Mouse (Mus musculus) stomach, postnatal 0 days (tissue): ENCODE results near the gene 4933424G06Rik. TPM values are rescaled to one million over a fixed set of nuclear protein-coding genes. Genes with fewer than 3 reads are reported as not detected.

Source experiments
- ATAC-seq: fragments of 200-750 bp; cut with Nextera tagmentation; 2 replicates; pipeline ENCODE4 v1.8.0; 2017; ENCODE audit not compliant: low FRiP score, low TSS enrichment
- DNase-seq: peaks from one replicate; pipeline ENCODE4 v3.0.0-alpha.2; 2016; ENCODE audit warnings: low spot score
- H3K27ac ChIP-seq: fragments of 300-500 bp; sonication (generic); replicated peaks from 2 replicates; pipeline ENCODE4 v1.5.1; 2014; ENCODE audit warnings: mild to moderate bottlenecking, control low read depth
- H3K27me3 ChIP-seq: fragments of 300-500 bp; sonication (generic); 2 replicates; pipeline ENCODE4 v1.6.1; 2014; ENCODE audit warnings: low read length; ENCODE audit not compliant: control insufficient read depth, insufficient read depth
- H3K36me3 ChIP-seq: fragments of 300-500 bp; sonication (generic); 2 replicates; pipeline ENCODE4 v1.6.1; 2014; ENCODE audit warnings: low read length, mixed read lengths; ENCODE audit not compliant: control insufficient read depth, insufficient read depth
- H3K4me1 ChIP-seq: fragments of 300-500 bp; sonication (generic); replicated peaks from 2 replicates; pipeline ENCODE4 v1.6.1; 2014; ENCODE audit warnings: antibody characterized with exemption; ENCODE audit not compliant: control insufficient read depth, insufficient read depth
- H3K4me2 ChIP-seq: fragments of 300-500 bp; sonication (generic); replicated peaks from 2 replicates; pipeline ENCODE4 v1.6.1; 2014; ENCODE audit warnings: low read depth, mild to moderate bottlenecking, control low read depth, moderate library complexity
- H3K4me3 ChIP-seq: fragments of 300-500 bp; sonication (generic); 2 replicates; pipeline ENCODE4 v1.5.1; 2014; ENCODE audit warnings: low read depth, low read length, control low read depth
- H3K9ac ChIP-seq: fragments of 300-500 bp; sonication (generic); 2 replicates; pipeline ENCODE4 v1.6.1; 2014; ENCODE audit warnings: mild to moderate bottlenecking, low read length, control low read depth, mixed read lengths
- H3K9me3 ChIP-seq: fragments of 300-500 bp; sonication (generic); 2 replicates; pipeline ENCODE4 v1.6.1; 2016; ENCODE audit warnings: low read length; ENCODE audit not compliant: control insufficient read depth
- CTCF ChIP-seq: IDR thresholded peaks from 2 replicates; pipeline ENCODE4 v1.5.1; 2016; ENCODE audit warnings: antibody characterized with exemption, low read depth, mild to moderate bottlenecking, moderate library complexity
- EP300 ChIP-seq: optimal IDR thresholded peaks from 2 replicates; pipeline ENCODE3; 2016; ENCODE audit warnings: antibody characterized with exemption
- WGBS: fragments of 180-500 bp; shearing (Covaris S2); extraction: QIAGEN DNeasy Blood & Tissue Kit; methylation state at CpG from one replicate; pipeline ENCODE4 v1.1.7; 2014; 5-methylcytosine and 5-hydroxymethylcytosine counted together
- polyA plus RNA-seq: library from polyadenylated mRNA; unstranded; fragments of >200 nt; fragmentation: Nextera tagmentation; extraction: Ambion mirVana; gene quantifications from 2 replicates; pipeline ENCODE4 v1.2.1, GENCODE M21; 2015

4933424G06Rik gene
- polyA plus RNA-seq, 1 experiment from 2014 or later: 0.16 TPM

DNA sequence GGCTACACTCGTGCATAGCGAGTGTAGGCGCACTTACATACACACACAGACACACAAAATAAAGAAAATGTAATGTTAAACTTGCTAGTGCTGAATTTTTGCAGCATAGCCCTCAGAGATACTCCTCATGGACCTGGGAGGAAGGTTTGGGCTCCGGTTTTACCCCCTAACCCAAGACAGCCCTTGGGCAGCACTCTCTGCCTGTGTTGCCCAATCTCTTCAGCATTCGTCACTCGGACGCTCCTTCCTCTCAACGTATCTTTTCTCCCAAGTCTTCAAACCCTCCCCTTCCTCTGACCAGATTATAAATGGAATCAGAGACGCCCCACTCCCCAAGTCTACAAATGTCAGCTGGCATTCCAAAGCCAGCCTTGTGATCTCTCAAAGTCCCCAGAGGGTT, 33.1 kb downstream of the 4933424G06Rik start:
- DNase-seq (no peak), ATAC-seq (no peak)
- Histone ChIP-seq H3K4me2 (no peak overlapping the region), H3K27ac (no peak overlapping the region), H3K36me3 (no peaks in the 10 kb centered on the region), H3K27me3 (no peaks in the 10 kb centered on the region), H3K9ac (no peak overlapping the region), H3K9me3 (no peaks in the 10 kb centered on the region), H3K4me1 (no peaks in the 10 kb centered on the region), H3K4me3 (no peak overlapping the region)
- TF ChIP-seq EP300 (no peak), CTCF (no peak)
- 71% methylated on average over 9 of the region's 9 CpGs for WGBS

- 22% methylated on average over 17 of the region's 17 CpGs for WGBS
- peak; percentile 57 for ATAC-seq
- H3K4me2 ChIP-seq: peak overlapping the region; percentile 38; the same call in 1 of the 2 replicates
- no peaks in the 10 kb centered on the region for H3K4me1 ChIP-seq
- H3K27ac ChIP-seq: no peak overlapping the region
- no peak overlapping the region for H3K4me3 ChIP-seq
- TF ChIP-seq CTCF (peak; percentile 88), EP300 (no peak)
- DNase-seq: peak; percentile 77
- no peaks in the 10 kb centered on the region for H3K36me3 ChIP-seq
- no peaks in the 10 kb centered on the region for H3K27me3 ChIP-seq
- no peaks in the 10 kb centered on the region for H3K9me3 ChIP-seq
- no peak overlapping the region for H3K9ac ChIP-seq
Observed at GRCm38 (mm10) chr1:36744268-36744944, 34.5 kb downstream of the 4933424G06Rik start.

GRCm38 (mm10) chr1:36745661-36746060, 35.7 kb downstream of the 4933424G06Rik start:
- Histone ChIP-seq H3K27ac (no peak overlapping the region), H3K4me3 (no peak overlapping the region), H3K36me3 (no peaks in the 10 kb centered on the region), H3K27me3 (no peaks in the 10 kb centered on the region), H3K4me2 (no peak overlapping the region), H3K9me3 (no peaks in the 10 kb centered on the region), H3K4me1 (no peaks in the 10 kb centered on the region), H3K9ac (no peak overlapping the region)
- ATAC-seq: no peak; the same call in 1 of the 2 replicates
- 75% methylated on average over 4 of the region's 4 CpGs for WGBS
- no peak for DNase-seq
- TF ChIP-seq EP300 (no peak), CTCF (no peak)

DNA sequence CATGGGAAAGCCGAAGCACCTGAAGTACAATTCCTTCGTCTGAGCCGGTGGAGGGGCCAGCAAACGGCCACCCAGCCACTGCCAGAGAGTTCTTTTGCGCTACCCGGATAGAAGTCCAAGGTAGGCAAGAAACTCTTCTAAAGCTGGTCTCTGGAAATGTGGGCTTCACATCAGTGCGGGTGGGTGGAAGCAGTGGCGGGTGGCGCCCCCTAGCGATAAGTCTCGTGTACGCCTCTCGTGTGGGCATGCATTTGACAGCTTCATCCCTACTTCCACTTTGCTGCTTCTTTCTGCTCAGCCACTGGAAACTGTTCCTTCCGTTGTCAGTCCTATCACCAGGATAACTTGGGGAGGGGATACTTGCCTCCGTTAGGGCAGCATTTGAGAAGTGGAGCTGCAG, 36.5 kb downstream of the 4933424G06Rik start:
- TF ChIP-seq EP300: no peak
- TF ChIP-seq CTCF: peak; percentile 70
- no peak overlapping the region for H3K4me2 ChIP-seq
- DNase-seq (peak; percentile 46), ATAC-seq (no peak)
- no peak overlapping the region for H3K9ac ChIP-seq
- H3K27me3 ChIP-seq: no peaks in the 10 kb centered on the region
- H3K27ac ChIP-seq: no peak overlapping the region
- 41% methylated on average over 15 of the region's 15 CpGs for WGBS
- H3K36me3 ChIP-seq: no peaks in the 10 kb centered on the region
- no peaks in the 10 kb centered on the region for H3K4me1 ChIP-seq
- no peaks in the 10 kb centered on the region for H3K9me3 ChIP-seq
- no peak overlapping the region for H3K4me3 ChIP-seq

DNA sequence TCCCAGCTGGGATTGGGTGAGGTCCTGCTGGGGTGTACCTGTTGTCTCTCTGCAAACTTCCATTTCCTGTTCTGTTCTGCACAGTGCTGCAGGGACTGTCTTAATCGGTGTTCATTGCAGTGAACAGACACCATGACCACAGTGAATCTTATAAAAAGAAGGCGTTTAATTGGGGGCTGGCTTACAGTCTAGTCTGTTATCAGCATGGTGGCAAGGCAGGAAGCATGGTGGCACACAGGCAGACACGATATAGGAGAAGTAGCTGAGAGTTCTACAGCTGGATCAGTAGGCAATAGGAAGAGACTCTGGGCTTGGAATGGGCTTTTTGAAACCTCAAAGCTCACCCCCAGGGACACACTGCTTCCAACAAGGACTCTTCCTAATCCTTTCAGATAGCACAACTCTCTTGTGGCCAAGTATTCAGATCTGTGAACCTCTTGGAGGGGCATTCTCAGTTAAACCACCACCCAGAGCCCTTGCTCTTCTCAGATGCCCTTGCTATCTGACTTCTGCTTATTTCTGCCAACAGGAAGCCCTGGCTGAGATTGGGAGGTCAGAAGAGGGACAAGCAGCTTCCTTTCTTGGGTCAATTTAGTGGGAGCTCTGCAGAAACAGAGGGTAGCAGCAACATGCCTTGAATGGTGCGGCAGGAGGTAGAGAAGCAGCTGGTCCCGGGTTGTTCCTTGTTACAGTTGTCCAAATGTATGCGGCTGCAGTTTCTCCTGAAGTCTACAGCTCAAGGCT, 44.2 kb downstream of the 4933424G06Rik start:
- H3K4me3 ChIP-seq: no peak overlapping the region
- no peak overlapping the region for H3K9ac ChIP-seq
- H3K4me2 ChIP-seq: no peak overlapping the region
- H3K27ac ChIP-seq: no peak overlapping the region
- H3K4me1 ChIP-seq: no peaks in the 10 kb centered on the region
- DNase-seq (no peak), ATAC-seq (no peak)
- no peaks in the 10 kb centered on the region for H3K9me3 ChIP-seq
- H3K36me3 ChIP-seq: no peaks in the 10 kb centered on the region
- no peaks in the 10 kb centered on the region for H3K27me3 ChIP-seq
- TF ChIP-seq EP300 (no peak), CTCF (no peak)
- 77% methylated on average over 6 of the region's 6 CpGs for WGBS

DNA sequence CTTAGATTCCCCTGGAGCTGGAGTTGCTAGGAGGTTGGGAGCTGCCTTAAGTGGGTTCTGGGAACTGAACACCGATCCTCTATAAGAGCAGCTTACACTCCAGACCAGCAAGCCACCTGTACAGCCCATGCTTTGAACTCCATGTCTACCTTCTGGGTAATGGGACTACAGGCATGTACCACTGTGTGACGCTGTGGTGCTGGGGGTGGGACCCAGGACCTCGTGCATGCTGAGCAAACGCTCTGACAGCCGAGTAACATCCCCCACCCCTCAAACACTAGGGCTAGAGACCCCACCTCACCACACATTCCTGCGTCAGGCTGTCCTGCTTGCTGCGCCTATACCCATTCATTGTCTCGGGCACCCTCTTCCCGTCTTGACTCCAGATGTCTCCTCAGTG, 48.6 kb downstream of the 4933424G06Rik start:
- WGBS: 78% methylated on average over 9 of the region's 9 CpGs
- no peak for TF ChIP-seq CTCF
- TF ChIP-seq EP300: no peak

More for the DNA sequence above, 48.6 kb downstream of the 4933424G06Rik start:
- no peak overlapping the region for H3K27ac ChIP-seq
- no peaks in the 10 kb centered on the region for H3K27me3 ChIP-seq
- no peak overlapping the region for H3K9ac ChIP-seq
- H3K4me1 ChIP-seq: no peaks in the 10 kb centered on the region
- H3K4me2 ChIP-seq: no peak overlapping the region
- DNase-seq (no peak), ATAC-seq (no peak)
- no peaks in the 10 kb centered on the region for H3K9me3 ChIP-seq
- no peak overlapping the region for H3K4me3 ChIP-seq
- no peaks in the 10 kb centered on the region for H3K36me3 ChIP-seq
